Mouse (Mus musculus) cerebellum, postnatal 36 days (tissue): Measurements from ENCODE around the gene Chst3.
"Not testable (repeated sequence)": the region's sequence is repeated elsewhere in the genome, so short reads cannot be mapped to it uniquely, and the experiment has no call there.

Experiments used
- DNase-seq, 2 experiments: peaks; one replicate each; pipeline ENCODE4 v3.0.0; 2021 to 2022; ENCODE audit warnings: mixed read lengths in 2 of 2

Gene Chst3

GRCm38 (mm10) chr10:60218591-60219499 is at the start of gene Chst3:
Gene Chst3, minus strand, starts transcription at chr10:60219260.
- peak in 1 of 2 experiments; percentile 25 for DNase-seq

GRCm38 (mm10) chr10:60268738-60269137 is 49.7 kb upstream of the Chst3 start:
- no peak for DNase-seq

- DNase-seq: no peak
Observed at GRCm38 (mm10) chr10:60266842-60267401, 47.9 kb upstream of the Chst3 start.

DNA sequence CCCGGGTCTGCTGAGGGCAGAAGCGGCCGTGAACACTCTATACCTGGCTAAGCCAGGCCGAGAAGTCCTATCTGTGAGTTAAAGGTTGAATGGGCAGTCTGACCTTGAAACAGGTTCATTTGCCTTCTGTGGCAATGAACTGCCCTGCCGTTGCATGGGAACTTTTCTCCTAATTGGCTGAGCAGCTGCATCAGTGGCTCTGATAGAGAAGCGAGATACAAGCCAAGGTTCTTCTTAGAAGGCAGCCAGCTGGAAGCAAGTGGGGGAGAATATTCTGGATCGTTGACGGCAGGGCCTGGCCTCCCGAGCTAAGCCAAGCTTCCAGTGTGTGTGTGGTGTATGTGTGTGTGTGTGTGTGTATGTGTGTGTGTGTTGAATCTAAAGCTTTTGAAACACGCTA is 46.2 kb upstream of the Chst3 start:
- no peak for DNase-seq

GRCm38 (mm10) chr10:60263351-60263750 is 44.3 kb upstream of the Chst3 start:
- no peak for DNase-seq

GRCm38 (mm10) chr10:60262386-60262785 is 43.3 kb upstream of the Chst3 start:
- peak in 1 of 2 experiments; percentile 51 for DNase-seq

- DNase-seq: no peak
Observed at GRCm38 (mm10) chr10:60261530-60261929, 42.5 kb upstream of the Chst3 start.

- no peak for DNase-seq
Observed at GRCm38 (mm10) chr10:60260557-60261294, 41.7 kb upstream of the Chst3 start.

DNA sequence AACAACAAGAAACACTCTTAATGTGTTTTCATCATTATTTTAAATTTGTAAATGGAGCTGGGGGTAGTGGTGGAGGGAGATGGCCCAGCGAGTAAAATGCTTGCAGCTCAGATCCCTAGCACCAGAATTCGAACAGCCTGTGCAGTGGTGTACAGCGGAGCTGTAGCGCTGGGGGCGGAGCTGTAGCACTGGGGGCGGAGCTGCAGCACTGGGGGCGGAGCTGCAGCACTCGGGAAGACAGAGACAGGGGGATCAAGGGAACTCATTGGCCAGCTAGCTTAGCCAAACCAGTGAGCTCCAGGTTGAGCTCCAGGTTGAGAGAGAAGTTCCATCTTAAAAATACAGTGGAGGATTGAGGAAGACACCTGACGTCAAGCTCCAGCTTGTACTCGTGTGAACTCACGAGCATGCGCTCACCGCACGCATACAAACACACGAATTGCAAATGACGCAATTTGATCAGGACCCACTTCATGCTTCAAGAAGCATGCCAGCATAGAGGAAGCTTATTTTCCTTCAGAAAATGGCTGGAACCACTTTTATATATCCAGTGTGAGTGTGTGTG is 38.3 kb upstream of the Chst3 start:
- DNase-seq: no peak

- DNase-seq: no peak
Observed at GRCm38 (mm10) chr10:60256088-60256487, 37.0 kb upstream of the Chst3 start.

- DNase-seq: no peak
Observed at GRCm38 (mm10) chr10:60252606-60253005, 33.5 kb upstream of the Chst3 start.

- no peak for DNase-seq
Observed at GRCm38 (mm10) chr10:60252187-60252586, 33.1 kb upstream of the Chst3 start.

DNA sequence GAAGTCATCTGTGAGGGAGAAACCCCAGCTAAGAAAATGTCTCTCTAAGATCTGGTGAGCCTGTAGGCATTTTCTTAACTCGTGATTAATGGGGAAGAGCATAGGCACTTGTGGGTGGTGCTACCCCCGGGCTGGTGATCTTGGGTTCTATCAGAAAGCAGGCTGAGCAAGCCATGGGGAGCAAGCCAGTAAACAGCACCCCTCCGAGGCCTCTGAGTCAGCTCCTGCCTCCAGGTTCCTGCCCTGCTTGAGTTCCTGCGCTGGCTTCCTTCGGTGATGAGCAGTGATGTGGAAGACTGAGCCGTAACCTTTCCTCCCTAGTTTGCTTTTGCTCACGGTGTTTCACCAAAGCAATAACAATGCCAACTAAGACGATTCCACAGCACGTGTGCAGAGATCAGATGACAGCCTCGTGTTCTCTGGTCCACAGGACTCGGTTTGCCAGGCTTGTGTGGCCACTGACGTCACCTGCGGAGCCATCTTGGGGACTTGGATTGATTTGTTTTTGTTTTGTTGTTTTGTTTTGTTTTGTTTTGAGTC is 31.4 kb upstream of the Chst3 start:
- DNase-seq: no peak

DNA sequence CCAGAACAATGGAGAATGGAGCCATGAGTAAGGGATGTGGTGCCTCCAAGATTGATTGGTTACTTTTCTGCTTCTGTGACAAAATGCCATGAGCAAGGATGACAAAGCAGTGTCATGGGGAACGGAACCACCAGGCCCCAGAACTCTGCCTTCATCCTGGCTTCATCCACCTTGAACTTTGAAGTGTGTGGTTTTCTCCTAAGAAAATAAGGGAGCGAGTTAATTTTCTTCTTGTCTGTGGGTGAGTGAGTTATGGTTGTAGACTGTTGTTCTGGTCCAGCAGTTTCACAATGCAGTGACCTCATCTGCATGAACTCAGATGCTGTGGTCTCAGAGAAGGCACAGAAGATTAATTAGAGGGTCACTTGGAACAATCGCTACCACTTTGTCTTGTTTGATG is 29.3 kb upstream of the Chst3 start:
- not testable (repeated sequence) for DNase-seq

GRCm38 (mm10) chr10:60246519-60246918 is 27.5 kb upstream of the Chst3 start:
- DNase-seq: peak; percentile 51 to 59

DNA sequence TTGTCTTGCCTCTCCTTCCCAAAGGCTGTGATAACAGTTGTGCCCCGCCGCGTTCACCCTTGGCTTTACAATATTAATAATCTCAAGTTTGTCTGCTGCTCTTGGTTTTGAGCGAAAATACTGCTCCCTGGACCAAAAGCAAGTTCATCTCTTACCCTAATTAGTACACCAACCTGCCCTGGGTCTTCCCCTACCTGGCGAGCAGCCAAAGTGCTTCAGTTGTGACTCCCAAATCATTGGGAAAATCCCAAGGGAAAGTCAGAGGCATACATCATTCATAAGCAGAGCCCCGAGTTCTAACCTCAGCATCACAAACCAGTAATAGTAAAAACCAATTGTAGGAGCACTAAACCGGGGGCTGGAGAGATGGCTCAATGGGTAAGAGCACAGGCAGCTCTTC is 26.6 kb upstream of the Chst3 start:
- DNase-seq: peak in 1 of 2 experiments; percentile 18

- peak; percentile 90 to 98 for DNase-seq
Observed at GRCm38 (mm10) chr10:60245041-60245440, 26.0 kb upstream of the Chst3 start.

GRCm38 (mm10) chr10:60243941-60244340 is 24.9 kb upstream of the Chst3 start:
- no peak for DNase-seq

DNA sequence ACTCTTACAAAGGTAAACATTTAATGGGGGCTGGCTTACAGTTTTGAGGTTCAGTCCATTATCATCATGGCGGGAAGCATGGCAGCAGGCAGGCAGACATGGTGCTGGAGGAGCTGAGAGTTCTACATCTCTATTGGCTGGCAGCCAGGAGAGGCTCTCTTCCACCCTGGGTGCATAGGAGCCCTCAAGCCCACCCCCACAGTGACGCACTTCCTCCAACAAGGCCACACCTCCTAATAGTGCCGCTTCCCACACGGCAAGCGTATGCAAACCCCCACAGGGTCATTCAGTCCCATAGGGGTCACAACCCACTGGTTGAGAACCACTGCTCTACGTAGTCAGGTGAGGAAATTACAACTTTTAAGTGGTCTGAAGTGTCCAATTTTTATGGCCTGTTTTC is 21.4 kb upstream of the Chst3 start:
- DNase-seq: no peak

DNA sequence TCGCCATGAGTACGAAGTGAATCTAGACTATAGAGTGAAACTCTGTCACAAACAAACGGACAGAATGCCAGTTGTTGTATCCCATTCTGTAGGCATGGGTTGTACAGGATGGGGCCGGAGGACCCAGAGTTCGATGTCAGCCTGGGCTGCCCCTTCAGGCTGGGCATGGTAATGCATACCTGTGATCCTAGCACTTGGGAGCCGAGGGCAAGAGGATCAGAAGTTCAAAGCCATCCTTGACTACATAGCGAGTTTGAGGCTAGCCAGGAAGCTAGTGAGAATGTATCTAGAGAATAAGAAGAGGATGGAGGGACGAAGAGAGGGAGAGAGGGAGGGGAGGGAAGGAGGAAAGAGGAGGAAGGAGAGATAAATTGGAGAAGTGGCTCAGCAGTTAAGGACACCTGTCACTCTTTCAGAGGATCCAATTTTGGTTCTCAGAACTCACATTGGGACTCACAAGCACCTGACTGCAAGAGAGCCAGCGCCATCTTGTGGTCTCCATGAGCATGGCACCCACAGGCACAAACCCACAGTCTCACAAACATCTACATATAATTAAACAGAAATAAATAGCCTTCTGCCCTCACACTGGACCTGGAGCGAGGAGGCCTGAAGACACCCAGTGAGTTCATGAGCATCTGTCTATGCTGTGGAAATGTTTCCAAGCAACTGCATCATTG is 18.6 kb upstream of the Chst3 start:
- peak; percentile 62 to 73 for DNase-seq

- DNase-seq: not testable (repeated sequence)
Observed at GRCm38 (mm10) chr10:60235876-60236275, 16.8 kb upstream of the Chst3 start.

DNA sequence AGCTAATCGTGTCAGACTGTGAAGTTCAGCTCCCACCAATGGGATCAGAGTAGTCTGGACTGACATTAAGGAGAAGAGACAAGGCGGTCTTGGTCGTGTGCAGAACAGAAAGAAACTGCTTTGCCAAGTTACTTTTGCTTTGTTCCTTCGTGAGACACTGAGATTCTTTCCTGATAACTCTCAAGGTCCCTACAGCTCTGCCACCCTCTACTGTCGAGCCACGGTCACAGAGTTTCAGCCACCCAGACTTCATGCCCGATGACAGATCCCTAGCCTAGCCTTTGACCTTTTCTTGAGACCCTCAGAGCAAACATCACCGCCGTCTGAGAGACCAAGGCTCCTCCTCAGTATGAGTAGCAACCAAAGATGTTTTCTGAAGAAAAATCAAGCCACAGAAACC is 14.9 kb upstream of the Chst3 start:
- no peak for DNase-seq
